Mouse (Mus musculus) spleen, embryonic (tissue): ENCODE measurements at regions not wholly inside any gene's neighbourhood (a gene's known extent, or its start where the extent isn't known, plus 50 kb on each side); places are given as distances from the start of the nearest gene placed in this dataset.

Experiments
- CTCF ChIA-PET: fragments of 350-600 bp; sonication (Branson Sonifier 250); formaldehyde crosslinking; loops from one replicate; lab custom pipeline; 2022; lab: Charles Lee

GRCm38 (mm10) chr14:69107796-69108195 is 186.3 kb downstream of the Synb start:
- CTCF ChIA-PET, result no interaction called here

GRCm38 (mm10) chr14:69104646-69105045 is 189.5 kb downstream of the Synb start:
- CTCF ChIA-PET, result no interaction called here

GRCm38 (mm10) chr14:69103371-69104009 is 190.6 kb downstream of the Synb start:
- CTCF ChIA-PET, result no interaction called here

DNA sequence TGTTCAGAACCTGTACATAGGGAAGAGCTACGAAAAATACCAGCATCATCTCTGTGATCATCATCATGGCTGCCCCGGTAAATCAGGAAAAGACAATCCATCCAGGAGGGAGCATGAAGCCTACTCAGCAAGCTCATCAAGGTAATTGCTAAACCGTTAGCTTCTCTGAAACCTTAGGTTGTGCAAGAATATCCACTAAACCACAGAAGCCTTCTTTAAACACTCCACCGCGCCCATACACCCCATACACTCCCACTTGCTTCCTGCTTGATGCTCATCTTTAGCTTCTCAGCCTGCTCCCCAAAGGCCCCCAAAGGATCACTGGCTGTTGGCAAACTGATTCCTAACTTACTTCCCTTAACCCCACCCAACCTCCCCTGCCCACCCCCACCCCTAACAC is 193.2 kb downstream of the Synb start:
- CTCF ChIA-PET, result no interaction called here

- CTCF ChIA-PET, result interaction anchor here (0.6 kb wide), 1 partner anchor 74 kb away, joined by 3 read pairs; no protein-coding TSS in a partner anchor
These were observed 198.5 kb downstream of the Synb start for GRCm38 (mm10) chr14:69095599-69095998.
